Mouse (Mus musculus): Measurements from ENCODE around the gene Lrg1.

The Lrg1 gene

DNA sequence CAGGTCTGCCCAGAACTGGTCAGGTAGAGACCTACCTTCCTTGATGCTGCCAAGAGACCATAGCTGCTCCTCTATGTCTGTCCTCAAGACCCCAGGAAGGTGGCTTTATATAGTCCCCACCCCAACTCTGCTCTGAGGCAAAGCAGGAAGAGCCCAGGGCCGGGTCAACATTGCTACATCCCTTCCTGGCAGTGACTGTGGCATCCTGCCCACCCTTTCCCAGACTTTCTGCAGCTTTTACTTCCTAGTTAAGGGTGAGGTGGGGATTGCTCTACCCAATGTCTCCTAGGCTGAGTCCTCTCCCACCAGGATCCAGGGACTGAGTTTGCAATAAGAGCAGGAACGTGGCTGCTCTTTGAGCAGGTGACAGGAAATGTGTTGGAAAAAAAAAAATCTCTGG lies at the start of gene Lrg1:
TSS of gene Lrg1 (minus strand) at position 176 of the 400 bp plus-strand sequence.
- DNase-seq, result no peak

DNA sequence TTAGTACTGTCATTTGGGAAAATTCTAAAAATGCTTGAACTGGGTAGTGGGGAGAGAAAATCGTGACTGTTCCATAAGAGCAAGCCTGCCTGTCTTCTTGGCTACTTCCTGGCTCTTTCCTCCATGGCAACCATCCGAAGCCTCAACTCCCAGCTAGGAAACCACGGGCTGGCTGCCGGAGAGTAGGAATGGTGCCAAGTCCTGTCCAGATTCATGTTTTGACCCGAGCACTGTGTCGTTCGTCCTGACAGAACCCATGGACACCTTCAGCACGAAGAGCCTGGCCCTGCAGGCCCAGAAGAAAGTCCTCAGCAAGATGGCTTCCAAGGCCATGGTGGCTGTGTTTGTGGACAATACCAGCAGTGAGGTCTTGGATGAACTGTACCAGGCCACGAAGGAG lies 49.7 kb upstream of the Lrg1 start:
- no peak for DNase-seq

DNA sequence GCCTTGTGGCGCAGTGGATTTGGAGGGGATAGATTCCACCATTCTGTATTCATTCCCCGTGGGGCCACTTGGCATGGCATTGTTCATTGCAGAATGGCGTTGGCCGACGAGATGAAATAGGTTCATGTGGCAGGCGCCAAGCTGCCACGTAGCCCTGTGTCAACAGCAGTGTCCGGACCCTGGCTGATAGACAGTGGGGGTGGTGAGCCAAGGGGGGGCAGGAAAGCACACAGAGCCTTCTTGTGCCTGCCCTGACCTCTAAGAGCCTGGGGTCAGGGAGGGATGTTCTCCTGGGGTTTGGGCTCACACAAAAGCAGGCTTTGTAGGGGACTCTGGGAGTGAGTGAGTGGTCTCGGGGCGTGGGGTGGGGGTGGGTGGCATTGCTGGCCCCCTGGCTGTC lies 48.8 kb upstream of the Lrg1 start:
- DNase-seq, result no peak

DNA sequence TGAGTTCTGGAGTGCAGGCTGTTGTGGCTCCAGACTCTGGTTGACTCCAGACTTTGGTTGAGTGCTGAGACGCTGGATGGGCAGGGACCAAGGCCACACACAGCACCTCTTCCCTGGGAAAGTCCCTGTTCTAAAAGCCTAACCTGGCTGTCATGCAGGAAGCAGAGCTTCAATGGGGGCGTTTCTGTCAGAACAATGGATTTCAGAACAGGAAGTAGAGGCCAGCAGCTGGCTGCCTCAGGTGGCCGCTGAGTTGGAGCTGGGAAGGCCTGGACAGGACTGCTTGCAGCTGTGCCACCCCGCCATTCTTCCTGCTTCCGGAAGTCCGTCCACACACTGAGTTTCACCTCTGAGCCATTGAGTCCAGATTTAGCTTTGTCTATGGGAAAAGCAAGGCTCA lies 48.0 kb upstream of the Lrg1 start:
- no peak for DNase-seq

DNA sequence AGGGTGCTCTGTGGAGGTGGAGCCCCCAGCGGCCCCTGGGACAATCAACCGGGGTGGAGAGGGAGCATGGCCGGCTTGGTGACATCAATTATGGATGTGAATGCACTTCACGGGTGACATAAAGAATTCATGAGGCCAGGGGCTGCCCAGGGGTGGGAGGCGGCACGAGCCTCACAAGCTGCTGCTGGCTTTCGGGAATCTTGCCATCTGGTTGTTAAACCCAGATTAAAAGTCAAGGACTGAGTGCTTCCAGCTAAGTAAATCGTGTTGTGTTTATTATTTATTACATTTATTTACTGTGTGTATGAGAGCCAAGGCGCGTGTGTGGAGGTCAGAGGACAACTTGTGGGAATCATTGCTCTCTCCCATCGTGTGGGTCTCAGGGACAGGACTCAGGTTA lies 43.9 kb upstream of the Lrg1 start:
- no peak for DNase-seq

DNA sequence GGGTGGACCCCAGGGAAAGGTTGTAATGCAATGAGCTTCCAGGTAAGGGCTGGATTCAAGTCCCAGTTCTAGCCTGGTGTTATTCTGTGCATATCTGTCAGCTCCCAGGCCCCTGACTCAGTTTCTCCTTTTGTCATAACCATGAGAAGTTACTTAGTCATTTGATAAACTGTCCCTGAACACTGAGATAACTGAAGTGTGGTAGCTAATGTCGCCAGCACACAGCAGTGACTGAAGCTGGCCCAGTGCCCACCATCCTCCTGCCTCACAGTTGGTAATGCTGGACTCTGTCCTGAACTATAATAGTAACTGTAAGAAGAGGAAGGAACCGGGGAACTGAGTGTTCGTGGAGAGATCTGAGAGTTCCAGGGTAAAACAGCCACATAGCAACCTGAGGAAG lies 42.7 kb upstream of the Lrg1 start:
- DNase-seq, result no peak

DNA sequence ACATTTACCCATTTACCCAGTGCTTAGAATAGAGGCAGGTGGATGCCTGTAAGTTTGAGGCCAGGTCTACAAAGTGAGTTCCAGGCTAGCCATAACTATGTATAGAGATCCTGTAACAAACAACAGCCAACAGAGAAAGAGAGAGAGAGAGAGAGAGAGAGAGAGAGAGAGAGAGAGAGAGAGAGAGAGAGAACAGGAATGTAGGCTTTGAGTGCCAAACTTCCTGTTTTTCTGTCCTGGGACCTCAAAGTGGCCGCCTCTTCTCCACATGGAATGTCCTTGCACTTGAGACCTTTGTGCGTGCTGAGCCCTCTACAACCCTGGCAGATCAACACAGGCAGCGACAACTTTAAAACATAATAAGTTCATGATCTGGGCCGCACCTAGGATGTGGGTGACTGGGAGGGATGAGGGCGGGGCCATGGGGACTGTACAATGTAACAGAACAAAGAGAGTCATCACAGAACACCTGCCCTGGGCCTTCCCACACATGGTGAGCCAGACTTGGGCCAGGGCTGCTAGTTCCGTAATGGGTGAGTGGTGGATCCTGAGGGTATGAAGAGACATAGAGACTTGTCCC lies 41.8 kb upstream of the Lrg1 start:
- DNase-seq, result peak; percentile 80

DNA sequence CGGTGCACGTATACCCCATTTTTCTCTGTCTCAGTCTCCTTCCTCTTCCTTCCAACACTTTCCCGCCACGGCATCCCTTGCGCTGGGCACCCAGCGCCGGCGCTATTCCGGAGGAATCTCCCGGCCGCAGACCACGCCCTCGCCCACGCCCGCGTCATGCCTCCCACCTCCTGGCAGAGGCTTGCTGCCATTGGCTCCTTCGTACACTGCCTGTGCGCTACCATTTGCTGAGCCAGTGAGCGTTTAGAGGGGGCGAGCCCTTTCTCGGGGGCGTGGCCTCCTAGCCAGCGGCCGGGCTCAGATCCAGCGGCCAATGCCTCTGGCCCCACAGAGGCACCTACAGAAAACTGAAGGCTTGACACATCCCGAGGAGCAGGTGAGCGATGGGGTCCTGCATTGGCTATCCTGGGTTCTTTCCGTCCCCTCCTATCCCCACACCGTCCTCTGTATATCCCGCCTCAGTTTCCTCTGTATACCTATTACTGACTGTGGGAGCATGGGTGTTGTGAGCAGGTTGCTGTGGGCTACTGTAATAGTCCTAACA lies 40.5 kb upstream of the Lrg1 start, which contains the start of gene Tnfaip8l1:
TSS of gene Tnfaip8l1 (plus strand) at position 247 of the 544 bp plus-strand sequence.
- DNase-seq, result peak; percentile 94

DNA sequence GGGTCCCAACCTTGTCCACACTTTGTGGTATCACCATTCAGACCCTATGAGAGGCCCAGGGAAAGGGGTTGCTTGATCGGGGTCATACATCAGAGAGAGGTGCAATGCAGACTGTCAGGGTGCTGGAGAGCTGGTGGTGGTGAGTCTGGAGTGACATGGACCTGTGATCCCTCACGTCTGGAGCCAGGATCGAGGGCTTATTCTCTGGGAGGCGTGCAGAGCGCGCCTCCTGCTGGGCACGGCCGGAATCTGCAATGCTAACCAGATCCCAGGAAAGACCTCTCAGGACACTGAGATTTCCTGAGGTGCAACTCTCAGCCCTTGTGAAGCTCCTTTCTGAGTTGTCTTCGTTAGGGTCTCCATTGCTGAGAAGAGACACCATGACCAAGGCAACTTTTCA lies 37.9 kb upstream of the Lrg1 start:
- peak; percentile 67 for DNase-seq

DNA sequence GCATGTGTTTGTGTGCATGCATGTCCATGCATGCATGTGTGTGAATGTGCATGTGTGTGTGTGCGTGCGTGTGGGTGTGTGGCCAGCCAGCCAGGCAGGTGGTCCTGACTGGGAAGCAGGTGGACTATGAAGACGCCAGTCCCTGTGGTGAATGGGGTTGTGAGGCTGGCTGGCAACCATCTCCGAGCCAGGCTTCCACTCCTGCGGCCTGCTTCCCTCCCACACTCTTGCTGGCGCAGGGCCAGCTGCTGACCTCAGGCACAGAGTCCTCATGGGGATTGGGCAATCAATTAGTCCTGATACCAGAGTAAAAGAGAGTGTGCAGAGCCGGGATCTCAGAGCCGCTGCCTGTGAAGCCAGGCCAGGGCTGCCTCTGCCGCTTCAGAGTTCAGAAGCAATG lies 31.8 kb upstream of the Lrg1 start:
- DNase-seq, result no peak

DNA sequence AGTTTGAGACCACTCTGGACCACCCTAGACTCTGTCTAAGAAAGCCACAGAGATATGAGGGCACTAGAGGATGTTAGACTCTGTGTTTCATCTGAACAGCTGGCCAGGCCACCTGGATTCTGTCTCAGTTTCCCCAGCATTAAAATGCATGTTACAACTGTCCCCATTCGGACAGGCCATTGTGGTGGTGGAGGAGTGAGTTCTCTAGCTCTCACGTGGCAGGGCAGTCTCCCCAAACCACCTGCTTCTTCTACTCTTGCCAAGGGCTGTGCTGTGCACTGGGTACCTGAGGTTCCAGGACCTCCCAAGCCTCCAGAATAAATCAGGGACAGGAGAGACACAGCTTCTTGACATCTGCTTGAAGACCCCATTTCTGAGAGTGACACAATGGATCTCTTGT lies 28.1 kb upstream of the Lrg1 start:
- DNase-seq, result no peak

DNA sequence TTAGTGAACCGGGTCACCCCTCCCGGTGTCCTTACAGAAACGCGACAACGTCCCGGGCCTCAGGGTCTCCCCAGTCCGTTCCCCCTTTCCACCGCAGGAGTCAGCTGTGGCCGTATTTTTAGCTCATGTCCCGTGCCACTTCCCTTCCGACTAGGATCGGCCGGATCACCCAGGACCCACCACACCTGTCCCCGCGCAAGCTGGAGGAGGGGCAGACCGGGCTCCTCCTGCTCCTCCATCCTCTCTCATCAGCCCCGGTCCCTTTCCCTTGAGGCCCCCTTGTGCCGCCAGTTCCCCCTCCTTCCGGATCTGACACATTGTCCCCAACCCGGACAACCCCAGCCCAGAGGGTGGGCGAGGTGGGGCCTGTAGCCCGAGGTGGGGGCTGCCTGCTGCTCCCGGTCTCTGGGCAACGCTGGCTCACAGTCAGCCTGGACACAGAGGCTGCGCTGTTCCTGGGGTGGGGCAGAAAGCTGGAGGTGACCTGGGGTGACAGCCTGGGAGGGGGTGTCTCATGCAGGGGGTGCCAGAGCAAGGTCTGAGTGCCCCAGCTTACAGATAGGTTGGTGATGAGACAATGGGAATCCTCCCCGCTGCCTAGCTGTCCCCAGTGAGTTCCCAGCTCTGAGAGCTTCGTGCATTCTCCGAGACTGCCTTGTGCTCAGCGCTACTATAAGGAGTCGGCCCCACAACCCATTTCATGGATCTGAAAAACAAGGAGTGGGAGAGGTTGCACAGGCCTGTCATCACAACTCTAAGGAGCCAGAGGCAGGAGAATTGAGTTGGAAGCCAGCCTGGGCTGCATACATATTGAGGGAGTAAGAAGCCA lies 27.2 kb upstream of the Lrg1 start:
- no peak for DNase-seq

DNA sequence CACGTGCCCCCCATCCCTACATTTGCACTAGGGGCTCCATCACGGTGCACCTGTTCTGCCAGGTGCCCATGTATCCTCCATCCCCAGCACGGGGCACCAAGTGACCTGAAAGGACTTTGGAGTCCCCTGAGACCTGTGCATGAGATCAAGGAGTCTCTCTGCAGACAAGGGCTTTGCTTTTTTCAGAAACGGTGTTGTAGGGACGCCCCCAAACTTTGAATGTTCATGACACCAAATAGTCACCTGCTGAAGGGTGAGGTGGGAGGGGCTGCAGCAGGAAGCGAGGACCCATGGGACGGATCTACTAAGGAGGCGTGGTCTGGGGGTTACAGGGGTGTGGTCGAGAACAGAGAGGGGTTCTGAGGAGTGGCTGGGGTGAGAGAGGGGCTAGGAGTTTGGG lies 26.5 kb upstream of the Lrg1 start:
- peak; percentile 42 for DNase-seq

DNA sequence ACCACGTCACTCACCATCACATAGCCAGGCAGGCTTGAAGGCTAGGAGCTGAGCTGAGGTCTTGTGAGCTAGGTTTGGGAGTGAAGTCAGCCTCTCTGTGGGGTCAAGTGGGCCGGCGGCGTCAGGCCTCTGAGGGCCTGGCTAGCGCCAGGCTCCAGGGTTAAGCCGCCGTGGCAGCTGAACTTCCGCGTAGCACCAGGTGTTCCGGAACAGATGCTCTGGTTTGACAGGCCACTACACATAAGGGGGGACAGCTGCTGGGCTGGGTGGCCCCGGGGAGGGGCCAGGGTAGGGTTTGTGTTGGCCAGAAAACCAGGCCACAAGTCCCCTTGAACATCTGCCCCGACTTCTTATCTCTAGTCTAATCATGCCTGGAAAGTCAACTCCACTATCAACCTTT lies 25.6 kb upstream of the Lrg1 start:
- no peak for DNase-seq

DNA sequence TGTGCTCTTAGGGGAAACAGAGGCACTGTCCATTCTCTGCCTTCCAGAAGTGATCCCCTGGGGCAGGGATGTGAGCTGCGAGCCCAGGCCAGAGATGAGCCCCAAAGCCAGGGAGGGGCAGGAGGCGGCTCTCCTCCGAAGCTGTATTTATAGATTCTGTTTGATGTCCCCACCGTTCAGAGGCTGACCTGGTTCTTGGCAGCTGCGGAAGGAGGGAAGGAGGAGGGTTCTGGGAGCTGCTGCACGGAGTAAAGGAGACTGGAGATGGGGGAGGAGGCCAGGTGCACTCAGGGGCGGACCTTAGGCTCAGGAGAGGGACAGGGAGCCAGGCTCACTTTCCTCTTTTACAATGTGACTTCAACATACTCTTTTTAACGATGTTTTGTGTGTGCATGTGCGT lies 24.3 kb upstream of the Lrg1 start:
- DNase-seq, result no peak

DNA sequence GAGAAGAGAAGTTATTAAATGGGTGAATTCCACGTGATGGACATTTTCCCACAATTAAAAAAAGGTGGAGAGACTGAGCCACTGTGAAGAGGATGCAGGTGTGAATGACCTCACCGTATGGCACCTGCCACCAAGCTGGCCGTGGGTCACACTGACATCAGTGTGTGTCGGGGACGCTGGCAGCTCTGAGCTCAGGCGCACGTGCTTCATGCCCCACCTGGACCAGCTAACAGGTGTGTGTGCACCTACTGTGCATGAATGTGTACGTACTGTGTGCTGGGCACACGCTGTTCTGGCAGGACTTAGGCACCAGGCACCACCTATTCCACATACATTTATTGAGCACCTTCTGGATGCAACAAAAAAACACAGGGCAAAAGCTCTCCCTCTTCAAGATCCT lies 22.7 kb upstream of the Lrg1 start:
- DNase-seq, result no peak

DNA sequence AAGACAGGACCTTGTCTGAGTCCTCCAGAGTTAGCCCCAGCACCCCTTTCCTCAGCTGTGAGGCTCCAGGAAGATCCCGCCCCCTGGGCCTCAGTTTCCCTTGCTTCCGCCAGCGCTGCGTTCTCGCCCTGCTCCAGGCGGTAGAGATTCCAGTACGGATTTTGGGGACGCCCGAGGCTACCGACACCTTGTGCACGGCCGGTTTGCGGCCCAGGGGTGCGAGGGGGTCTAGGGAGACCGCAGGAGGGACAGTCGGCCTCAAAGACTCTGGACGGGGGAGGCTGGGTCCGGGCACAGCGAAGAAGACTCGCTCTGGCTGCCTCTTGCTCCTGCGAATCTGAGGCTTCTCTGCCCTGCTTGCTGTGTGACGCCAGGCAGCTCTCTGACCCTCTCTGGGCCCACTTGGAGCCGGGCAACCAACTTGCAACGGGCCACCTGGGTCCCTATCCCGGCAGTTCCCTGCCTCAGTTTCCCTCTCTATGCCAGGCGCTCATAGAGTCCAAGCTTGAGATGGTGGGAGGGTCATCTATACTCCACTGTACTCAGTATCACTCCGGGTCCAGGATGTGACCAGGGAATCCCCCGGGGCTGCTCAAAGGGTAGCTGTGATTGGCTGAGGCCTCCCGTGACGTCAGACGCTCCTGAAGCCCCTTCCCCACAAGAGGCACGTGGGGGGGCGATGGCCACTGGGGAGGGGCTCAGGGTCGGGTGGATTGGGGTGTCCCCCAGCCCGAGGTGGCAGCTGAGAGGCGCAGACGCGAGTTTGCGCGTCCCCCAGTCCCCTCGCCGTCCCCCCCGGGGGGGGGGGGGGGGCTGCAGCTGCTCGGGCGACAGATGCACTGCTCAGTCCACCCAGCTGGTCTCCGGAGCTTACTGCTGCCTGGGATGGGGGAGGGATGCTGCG lies 20.2 kb upstream of the Lrg1 start:
- DNase-seq, result peak; percentile 80

DNA sequence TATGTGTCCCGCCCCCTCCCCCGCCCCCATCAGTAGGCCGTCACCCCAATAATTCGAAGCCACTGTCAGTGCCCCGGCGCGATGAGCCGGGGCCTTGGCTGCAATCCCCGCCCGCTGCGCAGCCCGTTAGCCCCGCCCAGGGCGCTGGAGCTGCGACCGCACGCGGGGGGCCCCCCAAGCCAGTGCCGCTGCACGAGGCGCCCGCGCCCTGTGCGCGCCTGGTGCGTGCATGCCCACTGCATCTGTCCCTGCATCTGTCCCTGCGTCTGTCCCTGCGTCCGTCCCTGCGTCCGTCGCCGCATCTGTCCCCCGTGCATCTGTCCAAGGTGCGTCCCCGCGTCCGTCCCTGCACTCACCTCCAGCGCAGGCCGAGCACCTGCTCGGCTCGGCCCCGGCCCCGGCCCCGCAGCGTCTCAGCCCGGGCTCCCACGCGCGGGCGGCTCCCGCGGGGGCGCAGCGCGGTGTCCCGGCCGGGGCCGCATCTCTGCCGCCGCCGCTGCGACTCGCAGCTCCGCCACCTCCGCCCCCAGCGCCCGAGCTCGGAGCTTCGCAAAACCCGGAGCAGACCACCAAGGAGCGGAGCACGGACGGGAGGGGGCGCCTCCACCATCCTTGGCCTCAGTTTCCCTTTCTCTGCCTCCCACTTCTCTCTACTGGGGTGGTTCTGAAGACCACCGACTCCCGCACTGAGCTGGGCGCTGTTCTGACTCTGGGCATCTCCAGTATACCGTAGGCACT lies 18.2 kb upstream of the Lrg1 start, which contains the start of gene Sema6b:
TSS of gene Sema6b (minus strand) at position 486 of the 738 bp plus-strand sequence.
- peak; percentile 92 for DNase-seq

DNA sequence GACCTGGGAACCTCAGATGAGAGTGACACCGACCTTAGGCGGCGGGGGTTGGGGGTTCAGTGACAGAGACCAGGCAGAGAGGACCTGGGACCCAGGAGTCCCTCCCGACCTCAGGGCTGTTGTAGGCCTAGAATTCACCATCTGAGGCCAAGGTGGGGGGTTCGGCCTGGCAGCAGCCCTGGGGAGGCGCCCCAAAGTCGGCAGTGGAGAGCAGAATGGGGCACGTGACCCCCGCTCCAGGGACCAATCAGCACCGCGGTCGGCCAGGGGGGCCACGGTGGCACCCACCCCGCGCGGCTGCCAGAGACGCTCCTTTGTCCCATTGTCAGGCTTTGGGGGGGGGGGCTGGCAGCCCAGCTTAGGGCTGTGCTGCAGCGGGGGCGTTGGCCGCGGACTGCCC lies 17.6 kb upstream of the Lrg1 start:
- peak; percentile 41 for DNase-seq

DNA sequence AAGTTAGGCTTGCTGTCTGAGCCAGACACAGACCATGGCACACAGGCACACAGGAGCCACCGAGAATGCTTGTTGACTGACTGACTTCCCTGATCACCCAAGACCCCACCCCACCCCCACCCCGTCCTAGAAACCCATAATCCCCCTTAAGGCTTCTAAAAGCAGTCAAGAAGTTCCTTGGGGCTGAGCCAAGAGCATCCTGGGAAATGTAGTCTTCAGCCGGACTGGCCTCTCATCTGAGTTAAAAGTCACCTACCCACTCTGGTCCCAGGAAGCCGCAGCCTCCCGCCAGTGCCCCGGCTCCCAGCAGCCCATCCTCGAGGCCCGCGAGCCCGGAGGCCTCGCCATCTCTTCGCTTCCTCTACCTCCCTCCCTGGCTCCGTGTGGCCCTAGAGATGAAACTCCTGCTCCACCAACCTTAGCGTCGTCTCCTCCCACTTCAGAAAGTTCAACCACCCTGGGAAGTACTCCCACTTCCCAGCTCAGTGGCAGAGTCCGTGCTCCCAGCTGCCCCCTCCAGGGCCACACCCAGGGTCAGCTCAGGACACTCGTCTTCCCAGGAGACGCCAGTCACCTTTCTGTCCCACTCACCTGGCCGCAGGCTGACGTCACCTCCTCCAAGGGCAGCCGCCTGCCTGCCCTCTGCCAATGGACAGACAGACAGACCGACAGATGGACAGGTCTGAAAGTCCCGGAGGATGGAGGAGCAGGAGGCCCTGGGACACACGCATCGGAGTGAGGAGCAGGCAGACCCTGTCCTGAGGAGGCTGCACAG lies 16.2 kb upstream of the Lrg1 start:
- peak; percentile 17 for DNase-seq

DNA sequence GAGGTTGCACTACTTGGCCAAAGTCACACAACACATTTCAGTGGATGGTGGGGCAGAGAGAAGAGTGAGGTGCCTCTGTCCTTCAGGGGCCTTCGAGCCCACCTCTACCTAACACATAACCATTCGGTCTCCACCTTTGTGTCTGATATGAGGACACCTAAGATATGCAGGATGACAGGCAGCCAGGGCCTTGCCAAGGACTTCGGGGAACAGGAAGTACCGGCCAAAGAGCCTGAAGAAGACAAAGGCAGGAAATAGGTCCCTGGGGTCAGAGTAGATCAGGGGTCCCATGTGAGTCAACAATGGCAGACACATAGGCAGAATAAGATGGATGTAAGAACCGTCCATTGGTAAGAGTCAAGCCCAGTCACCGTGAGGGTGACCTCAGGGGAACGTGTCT lies 14.8 kb upstream of the Lrg1 start:
- no peak for DNase-seq

Measured in thymus, postnatal 4 days (tissue).